Mouse (Mus musculus): ENCODE measurements at regions not wholly inside any gene's neighbourhood (a gene's known extent, or its start where the extent isn't known, plus 50 kb on each side); places are given as distances from the start of the nearest gene placed in this dataset.
A peak's percentile ranks its signal among the peaks of the same experiment; 100 is the strongest.

DNA sequence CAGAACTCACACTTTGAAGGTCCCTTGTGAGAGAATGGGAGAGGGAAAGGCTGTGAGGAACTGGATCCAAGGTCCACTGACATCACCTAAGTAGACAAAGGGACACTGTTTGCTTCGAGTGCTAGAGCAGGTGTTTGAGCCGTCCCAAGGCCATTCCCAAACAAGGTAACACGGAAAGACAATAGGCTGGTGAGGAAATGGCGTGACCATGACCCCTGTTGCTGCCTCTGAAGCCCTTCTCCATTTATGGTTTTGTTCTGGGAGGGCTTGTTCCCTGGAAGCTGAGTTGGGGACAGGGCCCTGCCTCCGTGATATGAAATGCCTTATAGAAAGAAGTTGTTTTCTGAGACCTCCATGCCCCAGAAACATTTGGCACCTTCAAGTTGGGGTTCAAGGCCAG is 130.6 kb downstream of the Psmg1 start:
- ATAC-seq (ENCODE audit: insufficient read depth, low FRiP score), result no peak
- Histone ChIP-seq H3K9me3 (replicated peaks; ENCODE audit: control insufficient read depth, low read length) (no peaks in the 10 kb centered on the region), H3K4me2 (ENCODE audit: low read depth, low read length) (no peak overlapping the region), H3K9ac (ENCODE audit: low read length) (no peak overlapping the region), H3K27me3 (ENCODE audit: control insufficient read depth, insufficient read depth, low read length) (no peaks in the 10 kb centered on the region), H3K4me3 (replicated peaks; ENCODE audit: low read length) (no peak overlapping the region), H3K4me1 (ENCODE audit: control insufficient read depth, insufficient read depth, low read length) (0 out of 2 replicates have a peak, but pooled peaks cover 1% of the 10 kb centered on the region), H3K27ac (ENCODE audit: low read length) (peak overlapping the region; percentile 49; the same call in 1 of the 2 replicates), H3K36me3 (ENCODE audit: control insufficient read depth, insufficient read depth, low read length) (no peaks in the 10 kb centered on the region)
- 60% methylated on average over 5 of the region's 5 CpGs for WGBS

GRCm38 (mm10) chr16:95857403-95857802 is 133.4 kb downstream of the Psmg1 start:
- H3K4me3 ChIP-seq (replicated peaks; ENCODE audit: low read length), result no peak overlapping the region
- H3K9ac ChIP-seq (ENCODE audit: low read length), result no peak overlapping the region
- no peaks in the 10 kb centered on the region for H3K36me3 ChIP-seq (ENCODE audit: control insufficient read depth, insufficient read depth, low read length)
- H3K27me3 ChIP-seq (ENCODE audit: control insufficient read depth, insufficient read depth, low read length), result no peaks in the 10 kb centered on the region
- 0 out of 2 replicates have a peak, but pooled peaks cover 5% of the 10 kb centered on the region for H3K4me1 ChIP-seq (ENCODE audit: control insufficient read depth, insufficient read depth, low read length)
- peak; percentile 35 for ATAC-seq (ENCODE audit: insufficient read depth, low FRiP score)
- H3K9me3 ChIP-seq (replicated peaks; ENCODE audit: control insufficient read depth, low read length), result no peaks in the 10 kb centered on the region
- peak overlapping the region; percentile 28; the same call in 1 of the 2 replicates for H3K27ac ChIP-seq (ENCODE audit: low read length)
- 73% methylated on average over 3 of the region's 3 CpGs for WGBS
- no peak overlapping the region for H3K4me2 ChIP-seq (ENCODE audit: low read depth, low read length)

DNA sequence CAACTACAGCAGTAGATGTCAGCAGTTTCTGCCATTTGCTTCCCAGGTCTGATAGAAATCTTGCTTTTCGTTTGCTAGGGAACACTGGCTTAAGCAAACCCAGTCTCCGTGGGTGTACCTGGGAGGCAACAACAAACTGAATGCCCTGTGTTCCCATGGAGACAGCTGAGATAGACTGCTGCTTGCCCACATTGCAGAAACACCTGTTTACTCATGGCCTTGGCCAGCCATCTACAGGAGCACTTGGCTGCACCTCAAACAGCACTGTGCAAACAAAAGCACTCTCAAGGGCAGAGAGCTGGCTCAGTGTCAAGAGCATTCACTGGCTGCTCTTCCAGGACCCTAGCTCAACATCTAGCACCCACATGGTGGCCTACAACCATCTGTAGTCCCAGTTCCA is 135.5 kb downstream of the Psmg1 start:
- no peaks in the 10 kb centered on the region for H3K27me3 ChIP-seq (ENCODE audit: control insufficient read depth, insufficient read depth, low read length)
- no peaks in the 10 kb centered on the region for H3K9me3 ChIP-seq (replicated peaks; ENCODE audit: control insufficient read depth, low read length)
- 0 out of 2 replicates have a peak, but pooled peaks cover 5% of the 10 kb centered on the region for H3K4me1 ChIP-seq (ENCODE audit: control insufficient read depth, insufficient read depth, low read length)
- H3K36me3 ChIP-seq (ENCODE audit: control insufficient read depth, insufficient read depth, low read length), result no peaks in the 10 kb centered on the region
- peak overlapping the region; percentile 89 for H3K27ac ChIP-seq (ENCODE audit: low read length)
- WGBS, result 55% methylated on average over 2 of the region's 2 CpGs
- no peak overlapping the region for H3K4me2 ChIP-seq (ENCODE audit: low read depth, low read length)
- H3K9ac ChIP-seq (ENCODE audit: low read length), result no peak overlapping the region
- ATAC-seq (ENCODE audit: insufficient read depth, low FRiP score), result peak; percentile 94
- H3K4me3 ChIP-seq (replicated peaks; ENCODE audit: low read length), result no peak overlapping the region

GRCm38 (mm10) chr16:95851907-95852306 is 138.9 kb downstream of the Psmg1 start:
- Histone ChIP-seq H3K9me3 (replicated peaks; ENCODE audit: control insufficient read depth, low read length) (no peaks in the 10 kb centered on the region), H3K9ac (ENCODE audit: low read length) (no peak overlapping the region), H3K36me3 (ENCODE audit: control insufficient read depth, insufficient read depth, low read length) (no peaks in the 10 kb centered on the region), H3K4me1 (ENCODE audit: control insufficient read depth, insufficient read depth, low read length) (peaks cover 26% of the 10 kb centered on the region), H3K27ac (ENCODE audit: low read length) (no peak overlapping the region), H3K27me3 (ENCODE audit: control insufficient read depth, insufficient read depth, low read length) (no peaks in the 10 kb centered on the region), H3K4me2 (ENCODE audit: low read depth, low read length) (no peak overlapping the region), H3K4me3 (replicated peaks; ENCODE audit: low read length) (no peak overlapping the region)
- no peak for ATAC-seq (ENCODE audit: insufficient read depth, low FRiP score)
- 56% methylated on average over 5 of the region's 5 CpGs for WGBS

GRCm38 (mm10) chr16:95848555-95849082 is 142.1 kb downstream of the Psmg1 start:
- no peak overlapping the region for H3K4me2 ChIP-seq (ENCODE audit: low read depth, low read length)
- no peaks in the 10 kb centered on the region for H3K27me3 ChIP-seq (ENCODE audit: control insufficient read depth, insufficient read depth, low read length)
- 26% methylated on average over 6 of the region's 6 CpGs for WGBS
- peaks cover 21% of the 10 kb centered on the region for H3K4me1 ChIP-seq (ENCODE audit: control insufficient read depth, insufficient read depth, low read length)
- ATAC-seq (ENCODE audit: insufficient read depth, low FRiP score), result peak; percentile 12; the same call in 1 of the 2 replicates
- H3K27ac ChIP-seq (ENCODE audit: low read length), result peak overlapping the region; percentile 83
- H3K9ac ChIP-seq (ENCODE audit: low read length), result no peak overlapping the region
- H3K36me3 ChIP-seq (ENCODE audit: control insufficient read depth, insufficient read depth, low read length), result no peaks in the 10 kb centered on the region
- H3K9me3 ChIP-seq (replicated peaks; ENCODE audit: control insufficient read depth, low read length), result no peaks in the 10 kb centered on the region
- H3K4me3 ChIP-seq (replicated peaks; ENCODE audit: low read length), result no peak overlapping the region

DNA sequence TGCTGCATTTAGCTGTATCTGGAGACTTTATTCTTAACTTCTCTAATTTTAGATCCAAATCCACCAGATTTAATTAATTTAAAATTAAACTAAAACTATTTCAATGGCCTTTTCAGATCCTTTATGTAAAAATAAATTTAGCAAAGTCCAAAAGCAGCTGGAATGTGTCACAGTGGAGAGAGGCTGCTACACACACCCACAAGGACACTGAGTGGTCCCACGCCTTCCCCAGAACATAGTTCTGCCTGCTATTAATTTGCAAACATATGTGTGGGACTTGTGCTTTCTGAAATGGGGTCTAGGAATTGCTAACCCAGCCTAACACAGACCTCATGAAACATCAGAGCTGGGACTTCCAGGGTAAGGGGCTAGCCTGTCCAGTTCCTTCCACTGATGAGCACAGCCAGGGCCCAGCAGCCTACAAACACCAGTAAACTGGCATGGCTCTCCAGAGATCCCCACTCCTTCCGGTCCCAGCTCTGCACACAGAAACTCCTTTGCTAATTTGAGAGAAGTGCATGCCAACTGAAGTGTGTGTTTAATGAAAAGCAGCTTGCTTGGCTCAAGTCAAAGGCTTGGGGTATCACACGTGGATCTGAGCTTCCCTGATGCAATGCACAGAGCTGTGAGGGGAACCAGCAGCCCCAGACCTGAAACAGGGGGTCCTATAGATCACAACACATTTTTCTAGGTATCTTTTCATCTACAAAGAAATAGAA is 142.8 kb downstream of the Psmg1 start:
- 47% methylated on average over 3 of the region's 3 CpGs for WGBS
- Histone ChIP-seq H3K27ac (ENCODE audit: low read length) (peak overlapping the region; percentile 83), H3K9ac (ENCODE audit: low read length) (peak overlapping the region; percentile 9; the same call in 1 of the 2 replicates), H3K27me3 (ENCODE audit: control insufficient read depth, insufficient read depth, low read length) (no peaks in the 10 kb centered on the region), H3K4me1 (ENCODE audit: control insufficient read depth, insufficient read depth, low read length) (peaks cover 21% of the 10 kb centered on the region), H3K9me3 (replicated peaks; ENCODE audit: control insufficient read depth, low read length) (no peaks in the 10 kb centered on the region), H3K4me3 (replicated peaks; ENCODE audit: low read length) (no peak overlapping the region), H3K4me2 (ENCODE audit: low read depth, low read length) (no peak overlapping the region), H3K36me3 (ENCODE audit: control insufficient read depth, insufficient read depth, low read length) (no peaks in the 10 kb centered on the region)
- ATAC-seq (ENCODE audit: insufficient read depth, low FRiP score), result peak; percentile 31; the same call in 1 of the 2 replicates

GRCm38 (mm10) chr16:95845323-95845860 is 143.5 kb downstream of the Ets2 start:
- H3K9ac ChIP-seq (ENCODE audit: low read length), result no peak overlapping the region
- peaks cover 21% of the 10 kb centered on the region for H3K4me1 ChIP-seq (ENCODE audit: control insufficient read depth, insufficient read depth, low read length)
- no peak overlapping the region for H3K27ac ChIP-seq (ENCODE audit: low read length)
- ATAC-seq (ENCODE audit: insufficient read depth, low FRiP score), result no peak
- H3K27me3 ChIP-seq (ENCODE audit: control insufficient read depth, insufficient read depth, low read length), result no peaks in the 10 kb centered on the region
- no peaks in the 10 kb centered on the region; the same call in 1 of the 2 replicates for H3K9me3 ChIP-seq (replicated peaks; ENCODE audit: control insufficient read depth, low read length)
- H3K36me3 ChIP-seq (ENCODE audit: control insufficient read depth, insufficient read depth, low read length), result no peaks in the 10 kb centered on the region
- H3K4me2 ChIP-seq (ENCODE audit: low read depth, low read length), result no peak overlapping the region
- H3K4me3 ChIP-seq (replicated peaks; ENCODE audit: low read length), result no peak overlapping the region
- WGBS, result 55% methylated on average over 10 of the region's 10 CpGs

- Histone ChIP-seq H3K9me3 (replicated peaks; ENCODE audit: control insufficient read depth, low read length) (no peaks in the 10 kb centered on the region; the same call in 1 of the 2 replicates), H3K27me3 (ENCODE audit: control insufficient read depth, insufficient read depth, low read length) (no peaks in the 10 kb centered on the region), H3K27ac (ENCODE audit: low read length) (no peak overlapping the region), H3K4me3 (replicated peaks; ENCODE audit: low read length) (no peak overlapping the region), H3K9ac (ENCODE audit: low read length) (no peak overlapping the region), H3K36me3 (ENCODE audit: control insufficient read depth, insufficient read depth, low read length) (no peaks in the 10 kb centered on the region), H3K4me2 (ENCODE audit: low read depth, low read length) (no peak overlapping the region), H3K4me1 (ENCODE audit: control insufficient read depth, insufficient read depth, low read length) (peaks cover 21% of the 10 kb centered on the region)
- 38% methylated on average over 4 of the region's 4 CpGs for WGBS
- ATAC-seq (ENCODE audit: insufficient read depth, low FRiP score), result 0 out of 2 replicates have a peak, but pooled peaks have one; percentile 12
Observed at GRCm38 (mm10) chr16:95844691-95845090, 142.8 kb downstream of the Ets2 start.

DNA sequence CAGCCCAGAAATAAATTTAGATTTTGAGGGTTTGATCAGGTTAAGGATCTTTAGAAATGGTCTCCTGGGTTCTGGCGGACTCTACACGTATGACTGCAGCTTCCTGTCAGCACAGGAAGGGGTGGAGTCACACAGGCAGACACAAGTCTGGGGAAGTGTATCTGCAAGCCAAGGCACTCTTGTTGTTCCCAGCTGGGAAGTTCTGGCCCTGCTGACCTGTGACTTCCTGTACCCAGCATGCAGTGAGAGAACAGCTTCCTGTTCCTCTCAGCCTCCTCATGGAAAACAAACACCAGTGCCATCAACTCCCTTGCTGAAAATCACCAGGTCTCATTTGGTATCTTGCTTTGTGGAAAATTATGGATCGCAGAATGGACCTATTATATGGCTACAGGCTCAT is 140.9 kb downstream of the Ets2 start:
- 93% methylated on average over 3 of the region's 3 CpGs for WGBS

More for the DNA sequence above, 140.9 kb downstream of the Ets2 start:
- no peak overlapping the region for H3K27ac ChIP-seq (ENCODE audit: low read length)
- H3K9ac ChIP-seq (ENCODE audit: low read length), result no peak overlapping the region
- peaks cover 4% of the 10 kb centered on the region; the same call in 1 of the 2 replicates for H3K4me1 ChIP-seq (ENCODE audit: control insufficient read depth, insufficient read depth, low read length)
- H3K4me3 ChIP-seq (replicated peaks; ENCODE audit: low read length), result no peak overlapping the region
- H3K9me3 ChIP-seq (replicated peaks; ENCODE audit: control insufficient read depth, low read length), result no peaks in the 10 kb centered on the region; the same call in 1 of the 2 replicates
- H3K36me3 ChIP-seq (ENCODE audit: control insufficient read depth, insufficient read depth, low read length), result no peaks in the 10 kb centered on the region
- no peak for ATAC-seq (ENCODE audit: insufficient read depth, low FRiP score)
- no peaks in the 10 kb centered on the region for H3K27me3 ChIP-seq (ENCODE audit: control insufficient read depth, insufficient read depth, low read length)
- no peak overlapping the region for H3K4me2 ChIP-seq (ENCODE audit: low read depth, low read length)
